Mouse (Mus musculus) stomach, embryonic 14.5 days (tissue): Measurements from ENCODE around the gene Sec14l5. TPM values are rescaled to one million over a fixed set of nuclear protein-coding genes. Genes with fewer than 3 reads are reported as not detected.

Source experiments
- ATAC-seq: fragments of 200-750 bp; cut with Nextera tagmentation; 2 replicates; pipeline ENCODE4 v1.8.0; 2017; ENCODE audit warnings: low read depth, moderate TSS enrichment; ENCODE audit not compliant: insufficient number of reproducible peaks, insufficient read depth, low FRiP score
- H3K27ac ChIP-seq: fragments of 300-500 bp; sonication (generic); 2 replicates; pipeline ENCODE4 v1.5.1; 2014; ENCODE audit warnings: mild to moderate bottlenecking, low read length, moderate library complexity, mixed read lengths
- H3K27me3 ChIP-seq: fragments of 300-500 bp; sonication (generic); 2 replicates; pipeline ENCODE4 v1.6.1; 2014; ENCODE audit warnings: low read length, control low read depth, mixed read lengths; ENCODE audit not compliant: control insufficient read depth, insufficient read depth
- H3K36me3 ChIP-seq: fragments of 300-500 bp; sonication (generic); 2 replicates; pipeline ENCODE4 v1.6.1; 2014; ENCODE audit warnings: mild to moderate bottlenecking, control low read depth, low read length, moderate library complexity, mixed read lengths; ENCODE audit not compliant: control insufficient read depth, insufficient read depth
- H3K4me1 ChIP-seq: fragments of 300-500 bp; sonication (generic); 2 replicates; pipeline ENCODE4 v1.6.1; 2014; ENCODE audit warnings: low read length, control low read depth, mixed read lengths; ENCODE audit not compliant: control insufficient read depth, insufficient read depth
- H3K4me2 ChIP-seq: fragments of 300-500 bp; sonication (generic); replicated peaks from 2 replicates; pipeline ENCODE4 v1.6.1; 2014; ENCODE audit warnings: low read depth, low read length, control low read depth
- H3K4me3 ChIP-seq: fragments of 300-500 bp; sonication (generic); 2 replicates; pipeline ENCODE4 v1.5.1; 2014; ENCODE audit warnings: low read depth, low read length, control low read depth
- H3K9ac ChIP-seq: fragments of 300-500 bp; sonication (generic); replicated peaks from 2 replicates; pipeline ENCODE4 v1.6.1; 2014; ENCODE audit warnings: low read depth, mild to moderate bottlenecking, control low read depth, low read length, moderate library complexity, mixed read lengths
- H3K9me3 ChIP-seq: fragments of 300-500 bp; sonication (generic); 2 replicates; pipeline ENCODE4 v1.6.1; 2016; ENCODE audit warnings: low read depth, low read length, control low read depth; ENCODE audit not compliant: control insufficient read depth
- WGBS: fragments of 180-500 bp; shearing (Covaris S2); extraction: QIAGEN DNeasy Blood & Tissue Kit; methylation state at CpG from one replicate; pipeline ENCODE4 v1.1.7; 2014; 5-methylcytosine and 5-hydroxymethylcytosine counted together
- microRNA-seq: library from miRNA; unstranded; fragments of <30 nt; microRNA quantifications from one replicate; pipeline ENCODE4, GENCODE M21; 2016
- polyA plus RNA-seq: library from polyadenylated mRNA; unstranded; fragments of >200 nt; fragmentation: Nextera tagmentation; extraction: Ambion mirVana; gene quantifications from 2 replicates; pipeline ENCODE4 v1.2.1, GENCODE M21; 2014

Sec14l5 gene
- polyA plus RNA-seq, 1 experiment from 2014 or later, result 0.13 TPM

GRCm38 (mm10) chr16:5232982-5233381 lies 86.1 kb downstream of the Sec14l5 start:
- Histone ChIP-seq H3K9ac (no peak overlapping the region), H3K9me3 (peaks cover 5% of the 10 kb centered on the region; the same call in 1 of the 2 replicates), H3K36me3 (no peaks in the 10 kb centered on the region; the same call in 1 of the 2 replicates), H3K4me2 (no peak overlapping the region; the same call in 1 of the 2 replicates), H3K4me1 (peaks cover 5% of the 10 kb centered on the region; the same call in 1 of the 2 replicates), H3K27ac (no peak overlapping the region), H3K27me3 (no peaks in the 10 kb centered on the region), H3K4me3 (no peak overlapping the region)
- 67% methylated on average over 4 of the region's 4 CpGs for WGBS
- 0 out of 2 replicates have a peak, but pooled peaks have one; percentile 2 for ATAC-seq

GRCm38 (mm10) chr16:5233418-5234313 lies 86.8 kb downstream of the Sec14l5 start, which contains the start of gene Alg1:
Gene Alg1 (plus strand): TSS chr16:5233621.
- no peak within 1 kb of the TSS for H3K27ac ChIP-seq
- peak; percentile 96 for ATAC-seq

More at GRCm38 (mm10) chr16:5233418-5234313, 86.8 kb downstream of the Sec14l5 start, which contains the start of gene Alg1:
- H3K27me3 ChIP-seq, result no peaks in the 10 kb centered on the region
- peaks cover 5% of the 10 kb centered on the region; the same call in 1 of the 2 replicates for H3K4me1 ChIP-seq
- 2% methylated on average over 47 of the region's 47 CpGs for WGBS
- peaks cover 5% of the 10 kb centered on the region; the same call in 1 of the 2 replicates for H3K9me3 ChIP-seq
- peak within 1 kb of the TSS; percentile 76 for H3K9ac ChIP-seq
- H3K4me2 ChIP-seq, result peak within 1 kb of the TSS; percentile 58
- H3K4me3 ChIP-seq, result peak within 1 kb of the TSS; percentile 81
- H3K36me3 ChIP-seq, result no peaks in the 10 kb centered on the region; the same call in 1 of the 2 replicates

Small RNA genes lying within 50 kb of the gene (microRNA-seq; reads per million reads assigned to microRNA genes)
- gene Gm23689 (not detected), gene Gm26095 (not detected), gene Mir6364 (not detected)

Other genes with a start within 250 kb of the Sec14l5 start
- 158 and 161 TPM in 2 replicates for gene Nudt16l1, start 208.3 kb upstream of the Sec14l5 start, polyA plus RNA-seq
- gene Anks3, start 182.9 kb upstream of the Sec14l5 start, polyA plus RNA-seq, result 50.3 and 54.1 TPM in 2 replicates
- 0.35 TPM in 1 of 2 replicates, not detected in the other for gene Sept12, start 149.3 kb upstream of the Sec14l5 start, polyA plus RNA-seq
- 38.4 and 38.6 TPM in 2 replicates for gene Smim22, start 139.8 kb upstream of the Sec14l5 start, polyA plus RNA-seq
- gene Rogdi, start 133.6 kb upstream of the Sec14l5 start, polyA plus RNA-seq, result 52.3 and 61.9 TPM in 2 replicates
- gene Glyr1, start 97.2 kb upstream of the Sec14l5 start, polyA plus RNA-seq, result 76.6 and 81.7 TPM in 2 replicates
- 24.5 and 26.2 TPM in 2 replicates for gene Ubn1, start 97.1 kb upstream of the Sec14l5 start, polyA plus RNA-seq
- gene Ppl, start 14.7 kb upstream of the Sec14l5 start, polyA plus RNA-seq, result 12.7 and 15.6 TPM in 2 replicates
- gene Nagpa, start 56.9 kb downstream of the Sec14l5 start, polyA plus RNA-seq, result 14.0 and 14.5 TPM in 2 replicates
- 3.6 and 4.1 TPM in 2 replicates for gene AU021092, start 75.2 kb downstream of the Sec14l5 start, polyA plus RNA-seq
- 32.5 and 32.9 TPM in 2 replicates for gene Alg1, start 86.5 kb downstream of the Sec14l5 start, polyA plus RNA-seq
- 35.5 and 36.3 TPM in 2 replicates for gene Eef2kmt, start 108.9 kb downstream of the Sec14l5 start, polyA plus RNA-seq